Mouse (Mus musculus) liver, adult 2 months (tissue): ENCODE results near the gene Cyb5d2. TPM values are rescaled to one million over a fixed set of nuclear protein-coding genes. Genes with fewer than 3 reads are reported as not detected.
"Not testable (repeated sequence)": the region's sequence is repeated elsewhere in the genome, so short reads cannot be mapped to it uniquely, and the experiment has no call there.

Experiments used
- DNase-seq: peaks from one replicate; pipeline ENCODE4 v3.0.0-alpha.2; 2011; ENCODE audit warnings: low read depth, low spot score; ENCODE audit errors: extremely low read depth
- H3K27ac ChIP-seq: fragments of 200-500 bp; replicated peaks from 2 replicates; pipeline ENCODE4 v1.5.1; 2012; ENCODE audit warnings: low read depth, mild to moderate bottlenecking, control low read depth, inconsistent platforms, low read length; ENCODE audit not compliant: insufficient read depth
- H3K27me3 ChIP-seq: fragments of 200-500 bp; 2 replicates; pipeline ENCODE4 v1.6.1; 2012; ENCODE audit warnings: mild to moderate bottlenecking, moderate library complexity, low read length, inconsistent platforms; ENCODE audit not compliant: control insufficient read depth, insufficient read depth
- H3K36me3 ChIP-seq: fragments of 200-500 bp; 2 replicates; pipeline ENCODE4 v1.6.1; 2012; ENCODE audit warnings: low read length, inconsistent platforms; ENCODE audit not compliant: control insufficient read depth, insufficient read depth
- H3K4me1 ChIP-seq: fragments of 200-500 bp; 2 replicates; pipeline ENCODE4 v1.6.1; 2011; ENCODE audit warnings: low read length; ENCODE audit not compliant: control insufficient read depth, insufficient read depth
- H3K4me3 ChIP-seq: fragments of 200-500 bp; 2 replicates; pipeline ENCODE4 v1.5.1; 2011; ENCODE audit warnings: low read depth, mild to moderate bottlenecking, control low read depth, low read length, moderate library complexity; ENCODE audit not compliant: insufficient read depth
- H3K79me2 ChIP-seq: fragments of 200-500 bp; 2 replicates; pipeline ENCODE4 v1.6.1; 2012; ENCODE audit warnings: inconsistent platforms, mild to moderate bottlenecking, low read length, moderate library complexity; ENCODE audit not compliant: control insufficient read depth, insufficient read depth
- H3K9ac ChIP-seq: fragments of 200-500 bp; 2 replicates; pipeline ENCODE4 v1.6.1; 2012; ENCODE audit warnings: low read depth, mild to moderate bottlenecking, control low read depth, inconsistent platforms, low read length
- CTCF ChIP-seq: fragments of 200-500 bp; IDR thresholded peaks from 2 replicates; pipeline ENCODE4 v1.5.1; 2011; ENCODE audit warnings: low read depth, low read length, control low read depth
- POLR2A ChIP-seq: fragments of 200-500 bp; IDR thresholded peaks from 2 replicates; pipeline ENCODE4 v1.6.1; 2011; ENCODE audit warnings: low read length, control low read depth; ENCODE audit not compliant: insufficient read depth; ENCODE audit errors: extremely low read depth
- WGBS: fragments of 180-500 bp; shearing (Covaris S2); methylation state at CpG from one replicate; pipeline ENCODE4 v1.1.7; 2018; 5-methylcytosine and 5-hydroxymethylcytosine counted together
- polyA plus RNA-seq: library from polyadenylated mRNA; depleted of rRNA; stranded (reverse); fragments of >200 nt; gene quantifications from 2 replicates; pipeline ENCODE4 v1.2.3, GENCODE M21; 2012
- total RNA-seq: library from RNA; depleted of rRNA; stranded (reverse); fragments of >200 nt; gene quantifications from 2 replicates; pipeline ENCODE4 v1.2.3, GENCODE M21; 2014

Gene Cyb5d2
- total and polyA plus RNA-seq, 2 experiments = 9.7 to 9.8 TPM

DNA sequence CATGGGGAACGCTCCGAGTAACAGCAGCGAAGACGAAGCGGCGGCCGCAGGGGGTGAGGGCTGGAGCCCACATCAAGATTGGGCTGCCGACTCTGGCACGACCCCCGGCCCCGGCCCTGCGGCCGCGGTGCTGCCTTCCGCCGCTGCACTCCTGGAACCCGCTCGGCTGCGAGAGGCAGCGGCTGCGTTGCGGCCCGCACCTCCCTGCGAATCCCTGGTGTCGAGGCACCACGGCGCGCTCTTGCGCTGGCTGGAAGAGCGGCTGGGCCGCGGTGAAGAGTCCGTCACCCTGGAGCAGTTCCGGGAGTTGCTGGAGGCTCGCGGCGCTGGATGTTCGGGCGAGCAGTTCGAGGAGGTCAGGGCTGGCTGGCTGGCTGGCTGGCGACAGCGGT lies 350 bp upstream of the Cyb5d2 start:
- under 1% methylated on average over 42 of the region's 42 CpGs for WGBS
- Histone ChIP-seq H3K36me3 (no peaks in the 10 kb centered on the region), H3K79me2 (peaks cover 27% of the 10 kb centered on the region), H3K27ac (peak overlapping the region; percentile 50), H3K9ac (peak overlapping the region; percentile 95), H3K27me3 (no peaks in the 10 kb centered on the region), H3K4me3 (peak overlapping the region; percentile 96), H3K4me1 (no peaks in the 10 kb centered on the region)
- TF ChIP-seq CTCF (no peak), POLR2A (no peak)
- DNase-seq = peak; percentile 13

GRCm38 (mm10) chr11:72795149-72795454 lies 840 bp downstream of the Cyb5d2 start:
- Histone ChIP-seq H3K79me2 (peaks cover 21% of the 10 kb centered on the region), H3K4me3 (peak overlapping the region; percentile 85), H3K4me1 (no peaks in the 10 kb centered on the region), H3K27me3 (no peaks in the 10 kb centered on the region), H3K27ac (peak overlapping the region; percentile 81), H3K9ac (peak overlapping the region; percentile 90), H3K36me3 (no peaks in the 10 kb centered on the region)
- no peak for DNase-seq
- 10% methylated on average over 14 of the region's 14 CpGs for WGBS
- no peak for TF ChIP-seq POLR2A
- TF ChIP-seq CTCF = no peak

DNA sequence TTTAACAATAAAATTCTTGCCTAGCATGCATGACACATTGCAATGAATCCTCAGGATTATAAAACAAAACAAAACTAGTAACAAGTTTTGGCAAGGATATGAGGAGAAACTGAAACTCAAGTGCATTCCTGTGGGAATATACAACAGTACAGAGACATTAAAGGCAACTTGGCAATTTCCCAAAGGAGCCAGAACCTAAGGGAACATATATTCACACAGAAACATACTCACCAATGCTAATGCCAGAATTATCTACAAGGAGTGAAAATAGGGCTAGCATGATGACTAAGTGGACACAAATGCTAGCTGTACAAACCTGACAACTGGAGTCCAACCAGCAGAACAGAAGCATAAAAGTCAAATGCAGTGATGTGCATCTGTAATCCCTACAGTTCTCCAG lies 3.9 kb downstream of the Cyb5d2 start:
- Histone ChIP-seq H3K4me3 (no peak overlapping the region), H3K79me2 (peaks cover 9% of the 10 kb centered on the region), H3K9ac (no peak overlapping the region), H3K36me3 (peaks cover 3% of the 10 kb centered on the region; the same call in 1 of the 2 replicates), H3K27ac (no peak overlapping the region), H3K27me3 (no peaks in the 10 kb centered on the region), H3K4me1 (no peaks in the 10 kb centered on the region)
- no peak for TF ChIP-seq POLR2A
- TF ChIP-seq CTCF = no peak
- no peak for DNase-seq

- Histone ChIP-seq H3K79me2 (no peaks in the 10 kb centered on the region), H3K9ac (no peak overlapping the region), H3K27me3 (no peaks in the 10 kb centered on the region), H3K27ac (no peak overlapping the region), H3K36me3 (peaks cover 11% of the 10 kb centered on the region), H3K4me1 (no peaks in the 10 kb centered on the region), H3K4me3 (no peak overlapping the region)
- no peak for DNase-seq
- no peak for TF ChIP-seq CTCF
- WGBS = 88% methylated on average over 3 of the region's 3 CpGs
Observed at GRCm38 (mm10) chr11:72782503-72782902, 13.4 kb downstream of the Cyb5d2 start.

GRCm38 (mm10) chr11:72782103-72782502 lies 13.8 kb downstream of the Cyb5d2 start:
- no peak for TF ChIP-seq CTCF
- no peak for TF ChIP-seq POLR2A
- Histone ChIP-seq H3K4me3 (no peak overlapping the region), H3K27ac (no peak overlapping the region), H3K79me2 (no peaks in the 10 kb centered on the region), H3K36me3 (peaks cover 11% of the 10 kb centered on the region), H3K9ac (no peak overlapping the region), H3K27me3 (no peaks in the 10 kb centered on the region), H3K4me1 (no peaks in the 10 kb centered on the region)
- no peak for DNase-seq
- whole genome bisulfite sequencing = 85% methylated on average over 2 of the region's 2 CpGs

GRCm38 (mm10) chr11:72778957-72779356 lies 17.0 kb downstream of the Cyb5d2 start:
- no peak for DNase-seq
- Histone ChIP-seq H3K36me3 (peaks cover 7% of the 10 kb centered on the region; the same call in 1 of the 2 replicates), H3K27ac (no peak overlapping the region), H3K79me2 (no peaks in the 10 kb centered on the region), H3K9ac (no peak overlapping the region), H3K4me1 (no peaks in the 10 kb centered on the region), H3K27me3 (no peaks in the 10 kb centered on the region), H3K4me3 (no peak overlapping the region)
- TF ChIP-seq CTCF = no peak
- TF ChIP-seq POLR2A = no peak

GRCm38 (mm10) chr11:72772611-72773010 lies 23.3 kb downstream of the Cyb5d2 start:
- not testable (repeated sequence) for H3K27ac ChIP-seq, H3K9ac ChIP-seq
- 62% methylated on average over 1 of the region's 1 CpGs for WGBS

More at GRCm38 (mm10) chr11:72772611-72773010, 23.3 kb downstream of the Cyb5d2 start:
- not testable (repeated sequence) for H3K4me1 ChIP-seq, H3K4me3 ChIP-seq, DNase-seq, H3K79me2 ChIP-seq, H3K27me3 ChIP-seq, H3K36me3 ChIP-seq
